Mouse (Mus musculus) liver, postnatal 0 days (tissue): ENCODE data around the gene Map2k7.
"Not testable (repeated sequence)": the region's sequence is repeated elsewhere in the genome, so short reads cannot be mapped to it uniquely, and the experiment has no call there.

Experiments used
- CTCF ChIP-seq: sonication (generic); IDR thresholded peaks from 2 replicates; pipeline ENCODE4 v1.5.1; 2016; ENCODE audit warnings: antibody characterized with exemption, low read depth
- EP300 ChIP-seq: IDR thresholded peaks from 2 replicates; pipeline ENCODE4 v1.6.1; 2016; ENCODE audit warnings: antibody characterized with exemption, low read depth, mild to moderate bottlenecking

DNA sequence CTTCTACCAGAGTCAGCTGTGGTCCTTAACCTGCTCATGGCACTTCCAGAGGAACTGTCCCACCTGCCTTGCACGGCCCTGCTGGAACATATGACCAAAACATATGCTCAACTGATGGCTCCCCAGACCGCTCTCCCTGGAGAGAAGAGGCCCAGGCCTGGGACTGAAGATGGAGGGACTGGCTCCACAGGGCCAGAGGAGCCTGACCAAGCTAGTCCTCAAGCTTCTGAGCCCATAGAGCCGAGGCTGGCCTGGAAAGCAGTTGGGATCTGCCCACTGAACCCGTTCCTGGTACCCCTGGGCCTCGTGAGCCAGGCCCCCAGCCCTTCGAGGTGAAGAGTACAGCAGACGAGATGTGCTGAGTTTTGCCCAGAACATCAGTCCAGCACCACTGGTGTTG lies 16.9 kb downstream of the Map2k7 start:
- not testable (repeated sequence) for TF ChIP-seq EP300, CTCF
